Mouse (Mus musculus) bone marrow, adult 2 months (tissue): Measurements from ENCODE around the gene Nob1.

Source experiments
- CTCF ChIP-seq: fragments of 200-500 bp; IDR thresholded peaks from 2 replicates; pipeline ENCODE4 v1.5.1; 2011; ENCODE audit warnings: low read length, control low read depth; ENCODE audit not compliant: control insufficient read depth, insufficient read depth
- POLR2A ChIP-seq: fragments of 200-500 bp; IDR thresholded peaks from 2 replicates; pipeline ENCODE4 v1.6.1; 2011; ENCODE audit warnings: low read depth, mild to moderate bottlenecking, control low read depth, low read length, borderline replicate concordance; ENCODE audit not compliant: control insufficient read depth

- TF ChIP-seq POLR2A (0 out of 2 replicates have a peak, but pooled peaks have one; percentile 13), CTCF (no peak)
Observed at GRCm38 (mm10) chr8:107403038-107403781, 21.6 kb downstream of the Nob1 start, which contains the start of gene Nqo1.
